Mouse (Mus musculus) central nervous system, embryonic 11.5 days (tissue): ENCODE measurements around the gene Klra7. TPM values are rescaled to one million over a fixed set of nuclear protein-coding genes. Genes with fewer than 3 reads are reported as not detected.

Experiments
- polyA plus RNA-seq: library from polyadenylated mRNA; depleted of rRNA; stranded (reverse); fragments of >200 nt; gene quantifications from 2 replicates; pipeline ENCODE4 v1.2.3, GENCODE M21; 2012; rRNA removed

Gene Klra7
- not detected in 2 replicates for polyA plus RNA-seq

GRCm38 (mm10) chr6:130233222-130233621, at the start of gene Klra7:
Gene Klra7, minus strand, starts transcription at chr6:130233322.

GRCm38 (mm10) chr6:130281828-130282227, 48.7 kb upstream of the Klra7 start, which contains the start of gene Klra10:
Gene Klra10, minus strand, starts transcription at chr6:130281928.

GRCm38 (mm10) chr6:130193012-130193411, 40.1 kb downstream of the Klra7 start, which contains the start of gene Klra9:
Gene Klra9, minus strand, starts transcription at chr6:130193112.

Other genes with a start within 250 kb of the Klra7 start
- not detected in 2 replicates for gene Klra6, start 206.4 kb downstream of the Klra7 start, polyA plus RNA-seq
- not detected in 2 replicates for gene Klra4, start 166.1 kb downstream of the Klra7 start, polyA plus RNA-seq
- not detected in 2 replicates for gene Klra8, start 103.4 kb downstream of the Klra7 start, polyA plus RNA-seq
- gene Klra9, start 40.2 kb downstream of the Klra7 start, polyA plus RNA-seq = not detected in 2 replicates
- gene Klra10, start 48.6 kb upstream of the Klra7 start, polyA plus RNA-seq = not detected in 2 replicates
- not detected in 2 replicates for gene Klra3, start 104.3 kb upstream of the Klra7 start, polyA plus RNA-seq
- gene Klra1, start 153.6 kb upstream of the Klra7 start, polyA plus RNA-seq = not detected in 2 replicates